Mouse (Mus musculus): ENCODE data around the gene Gm49673.
"Not testable (repeated sequence)": the region's sequence is repeated elsewhere in the genome, so short reads cannot be mapped to it uniquely, and the experiment has no call there.

Gene Gm49673

GRCm38 (mm10) chr17:8130849-8131248, 16.7 kb downstream of the Gm49673 start:
- in situ Hi-C loops (cut with MboI): not testable (repeated sequence)

- in situ Hi-C loops (cut with MboI): not testable (repeated sequence)
Measured at GRCm38 (mm10) chr17:8129578-8129977, 18.0 kb downstream of the Gm49673 start.

GRCm38 (mm10) chr17:8128326-8128993, 19.1 kb downstream of the Gm49673 start:
- in situ Hi-C loops (cut with MboI): not testable (repeated sequence)

GRCm38 (mm10) chr17:8124586-8124985, 23.0 kb downstream of the Gm49673 start:
- in situ Hi-C loops (cut with MboI): not testable (repeated sequence)

- in situ Hi-C loops (cut with MboI): not testable (repeated sequence)
Measured at GRCm38 (mm10) chr17:8122974-8123373, 24.6 kb downstream of the Gm49673 start.

GRCm38 (mm10) chr17:8116928-8117327, 30.7 kb downstream of the Gm49673 start:
- in situ Hi-C loops (cut with MboI): not testable (repeated sequence)

- in situ Hi-C loops (cut with MboI): not testable (repeated sequence)
Measured at GRCm38 (mm10) chr17:8116378-8116777, 31.2 kb downstream of the Gm49673 start.

GRCm38 (mm10) chr17:8112199-8112598, 35.4 kb downstream of the Gm49673 start:
- in situ Hi-C loops (cut with MboI): not testable (repeated sequence)

GRCm38 (mm10) chr17:8101297-8101609, 46.3 kb downstream of the Gm49673 start:
- in situ Hi-C loops (cut with MboI): not testable (repeated sequence)

GRCm38 (mm10) chr17:8100405-8101296, 46.9 kb downstream of the Gm49673 start:
- in situ Hi-C loops (cut with MboI): not testable (repeated sequence)

GRCm38 (mm10) chr17:8096199-8096598, 51.4 kb downstream of the Gm49673 start:
- in situ Hi-C loops (cut with MboI): not testable (repeated sequence)

GRCm38 (mm10) chr17:8095653-8096052, 51.9 kb downstream of the Gm49673 start:
- in situ Hi-C loops (cut with MboI): not testable (repeated sequence)

- in situ Hi-C loops (cut with MboI): not testable (repeated sequence)
Measured at GRCm38 (mm10) chr17:8092537-8093526, 54.8 kb downstream of the Gm49673 start.

- in situ Hi-C loops (cut with MboI): not testable (repeated sequence)
Measured at GRCm38 (mm10) chr17:8091320-8091719, 56.3 kb downstream of the Gm49673 start.

GRCm38 (mm10) chr17:8069847-8070246, 77.7 kb downstream of the Gm49673 start:
- in situ Hi-C loops (cut with MboI): not testable (repeated sequence)

GRCm38 (mm10) chr17:8056637-8057138, 90.9 kb downstream of the Gm49673 start:
- in situ Hi-C loops (cut with MboI): not testable (repeated sequence)

GRCm38 (mm10) chr17:8055919-8056589, 91.5 kb downstream of the Gm49673 start:
- in situ Hi-C loops (cut with MboI): not testable (repeated sequence)

- in situ Hi-C loops (cut with MboI): not testable (repeated sequence)
Measured at GRCm38 (mm10) chr17:8051247-8051646, 96.3 kb downstream of the Gm49673 start.

- in situ Hi-C loops (cut with MboI): not testable (repeated sequence)
Measured at GRCm38 (mm10) chr17:8050218-8050617, 97.4 kb downstream of the Gm49673 start.

GRCm38 (mm10) chr17:8046178-8046577, 101.4 kb downstream of the Gm49673 start:
- in situ Hi-C loops (cut with MboI): not testable (repeated sequence)

- in situ Hi-C loops (cut with MboI): not testable (repeated sequence)
Measured at GRCm38 (mm10) chr17:8041197-8041596, 106.4 kb downstream of the Gm49673 start.
